Comparison of ENCODE assay signal across 13 mouse cellular contexts in the genomic region with DNA sequence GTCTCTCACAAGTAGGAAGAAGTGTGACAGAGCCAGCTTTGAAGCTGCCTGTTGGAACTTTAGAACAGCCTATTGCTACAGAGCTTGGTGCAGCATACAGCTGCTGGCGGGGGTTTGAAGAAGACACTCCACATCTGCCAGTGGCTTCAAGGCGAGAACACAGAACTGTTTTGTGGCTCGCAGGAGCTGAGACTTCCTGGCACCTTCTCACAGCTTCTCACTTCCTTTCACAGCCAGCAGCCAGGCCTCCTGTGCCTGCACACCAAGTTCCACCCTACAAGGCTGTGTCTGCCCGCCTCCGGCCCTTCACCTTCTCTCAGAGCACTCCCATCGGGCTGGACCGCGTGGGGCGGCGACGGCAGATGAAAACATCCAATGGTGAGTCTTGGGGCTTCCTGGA. TPM values are rescaled to one million over a fixed set of nuclear protein-coding genes. Genes with fewer than 3 reads are reported as not detected.
A peak's percentile ranks its signal among the peaks of the same experiment; 100 is the strongest.
DNase-seq lines count a peak whose midpoint lies in the region; ATAC-seq lines count a peak whose summit lies in the region.
"Had no signal": no experiment of that assay in that cellular context is flagged by ENCODE, and none has a peak within 500 bp of the region (broad histone marks: within the 10 kb centered on the region; RNA-seq: fewer than 3 reads in every experiment).

No protein-coding gene starts in this region.

- no peak overlapping the region for H3K4me2 ChIP-seq in heart, embryonic 11.5 days
- no peak overlapping the region for H3K4me2 ChIP-seq in embryonic facial prominence, embryonic 11.5 days (ENCODE audit: low read depth, low read length)
- H3K4me2 ChIP-seq: hindbrain, embryonic 14.5 days; neural tube, embryonic 15.5 days had no signal

- no peaks in the 10 kb centered on the region for H3K27me3 ChIP-seq in heart, embryonic 10.5 days (ENCODE audit: insufficient read depth, poor library complexity, severe bottlenecking)
- no peaks in the 10 kb centered on the region for H3K27me3 ChIP-seq in heart, embryonic 11.5 days (ENCODE audit: control insufficient read depth, insufficient read depth, low read length)
- no peaks in the 10 kb centered on the region for H3K27me3 ChIP-seq in embryonic facial prominence, embryonic 11.5 days (ENCODE audit: control insufficient read depth, insufficient read depth, low read length)
- H3K27me3 ChIP-seq: neural tube, embryonic 15.5 days had no signal

- no peak overlapping the region for H3K4me3 ChIP-seq in heart, embryonic 10.5 days
- no peak overlapping the region for H3K4me3 ChIP-seq in heart, embryonic 11.5 days (ENCODE audit: low read depth, low read length)
- H3K4me3 ChIP-seq in embryonic facial prominence, embryonic 11.5 days (ENCODE audit: low read depth, low read length): no peak overlapping the region
- H3K4me3 ChIP-seq: neural tube, embryonic 15.5 days had no signal

- ATAC-seq in heart, embryonic 11.5 days (replicated peaks; ENCODE audit: insufficient number of reproducible peaks, low FRiP score, low TSS enrichment): no peak
- ATAC-seq in embryonic facial prominence, embryonic 11.5 days (replicated peaks; ENCODE audit: insufficient number of reproducible peaks, low FRiP score, low TSS enrichment, low read depth): no peak

- H3K36me3 ChIP-seq in heart, embryonic 10.5 days: no peaks in the 10 kb centered on the region
- H3K36me3 ChIP-seq in heart, embryonic 11.5 days (ENCODE audit: control insufficient read depth, insufficient read depth, low read length): no peaks in the 10 kb centered on the region
- no peaks in the 10 kb centered on the region; the same call in 1 of the 2 replicates for H3K36me3 ChIP-seq in embryonic facial prominence, embryonic 11.5 days (replicated peaks; ENCODE audit: control insufficient read depth, insufficient read depth, low read depth, low read length)
- H3K36me3 ChIP-seq: neural tube, embryonic 15.5 days had no signal

- H3K4me1 ChIP-seq in heart, embryonic 10.5 days: peaks cover 37% of the 10 kb centered on the region
- H3K4me1 ChIP-seq in heart, embryonic 11.5 days (ENCODE audit: control insufficient read depth, insufficient read depth, low read length): peaks cover 22% of the 10 kb centered on the region
- H3K4me1 ChIP-seq in embryonic facial prominence, embryonic 11.5 days (ENCODE audit: control insufficient read depth, insufficient read depth, low read length): no peaks in the 10 kb centered on the region
- H3K4me1 ChIP-seq: neural tube, embryonic 15.5 days had no signal

- WGBS in heart, embryonic 10.5 days: 56% methylated on average over 11 of the region's 11 CpGs
- 48% methylated on average over 11 of the region's 11 CpGs for WGBS in heart, embryonic 11.5 days (ENCODE audit: insufficient replicate concordance)
- 56% methylated on average over 11 of the region's 11 CpGs for WGBS in embryonic facial prominence, embryonic 11.5 days

- H3K9me3 ChIP-seq in heart, embryonic 10.5 days: no peaks in the 10 kb centered on the region
- H3K9me3 ChIP-seq in heart, embryonic 11.5 days (replicated peaks; ENCODE audit: control insufficient read depth, low read length): no peaks in the 10 kb centered on the region
- no peaks in the 10 kb centered on the region for H3K9me3 ChIP-seq in embryonic facial prominence, embryonic 11.5 days (replicated peaks; ENCODE audit: control insufficient read depth, low read length)
- H3K9me3 ChIP-seq: neural tube, embryonic 15.5 days had no signal

- peak overlapping the region; percentile 60 for H3K27ac ChIP-seq in heart, embryonic 10.5 days
- no peak overlapping the region for H3K27ac ChIP-seq in heart, embryonic 11.5 days (ENCODE audit: low read depth, low read length)
- H3K27ac ChIP-seq in embryonic facial prominence, embryonic 11.5 days (replicated peaks; ENCODE audit: low read depth, low read length): no peak overlapping the region
- H3K27ac ChIP-seq: hindbrain, embryonic 14.5 days; neural tube, embryonic 15.5 days had no signal

- no peak for DNase-seq in heart, embryonic 10.5 days (ENCODE audit: low spot score)
- peak; percentile 83 for DNase-seq in CD4-positive helper T cell, adult 2 months (ENCODE audit: low read depth, low spot score)
- no peak for DNase-seq in embryonic facial prominence, embryonic 11.5 days (ENCODE audit: low spot score)
- peak; percentile 76 to 84 for DNase-seq in natural killer cell, adult 2 months (ENCODE audit: low spot score in 2 of 2)
- no peak for DNase-seq in kidney, adult 18-20 months
- no peak for DNase-seq in kidney, adult 9 months
- no peak for DNase-seq in kidney, adult 11 months
- DNase-seq: cerebellum, postnatal 14 days; layer of hippocampus, postnatal 36 days had no signal

- no peak overlapping the region for H3K9ac ChIP-seq in heart, embryonic 11.5 days (ENCODE audit: low read depth, low read length)
- H3K9ac ChIP-seq in embryonic facial prominence, embryonic 11.5 days (replicated peaks; ENCODE audit: low read length): peak overlapping the region; percentile 18; the same call in 1 of the 2 replicates
- H3K9ac ChIP-seq: hindbrain, embryonic 14.5 days; neural tube, embryonic 15.5 days had no signal

RNA-seq across cellular contexts. Expression of a gene that starts 58.7 kb away (rescaled TPM):
- 0.10 and 0.13 TPM in 2 replicates for polyA plus RNA-seq in heart, embryonic 10.5 days (2016; fragmentation: Nextera tagmentation; extraction: Ambion mirVana)
- not detected in 2 replicates for polyA plus RNA-seq in heart, embryonic 11.5 days (2014; fragmentation: Nextera tagmentation; extraction: Ambion mirVana)
- not detected in 2 replicates for polyA plus RNA-seq in embryonic facial prominence, embryonic 11.5 days (2014; fragmentation: Nextera tagmentation; extraction: Ambion mirVana)
- polyA plus RNA-seq: C2C12; hindbrain, embryonic 14.5 days had no signal

Comparison
In these comparisons a context has a peak if more than half of its experiments do, and no peak if none do; other contexts are left out.
1. DNase-seq: peak in CD4-positive helper T cell, adult 2 months (single experiment) and natural killer cell, adult 2 months (2 of 2); none in heart, embryonic 10.5 days (single experiment), embryonic facial prominence, embryonic 11.5 days (single experiment), kidney, adult 18-20 months (single experiment), kidney, adult 9 months (single experiment) and kidney, adult 11 months (single experiment).